Mouse (Mus musculus) testis, adult 2 months (tissue): ENCODE data around the gene Tcl1b5.
"Not testable (repeated sequence)": the region's sequence is repeated elsewhere in the genome, so short reads cannot be mapped to it uniquely, and the experiment has no call there.

ENCODE experiments used
- CTCF ChIP-seq: fragments of 200-500 bp; IDR thresholded peaks from 2 replicates; pipeline ENCODE4 v1.5.1; 2012; ENCODE audit warnings: low read depth, mild to moderate bottlenecking, inconsistent platforms, low read length, moderate library complexity; ENCODE audit not compliant: control insufficient read depth, insufficient read depth, insufficient replicate concordance
- POLR2A ChIP-seq: fragments of 200-500 bp; IDR thresholded peaks from 2 replicates; pipeline ENCODE4 v1.6.1; 2012; ENCODE audit warnings: low read depth, mild to moderate bottlenecking, inconsistent platforms, low read length, moderate library complexity; ENCODE audit not compliant: control insufficient read depth

GRCm38 (mm10) chr12:105176044-105176443 is at the start of gene Tcl1b5:
- TF ChIP-seq CTCF, POLR2A: not testable (repeated sequence)
